Mouse (Mus musculus): ENCODE results near the gene Naip6. TPM values are rescaled to one million over a fixed set of nuclear protein-coding genes. Genes with fewer than 3 reads are reported as not detected.
"Not testable (repeated sequence)": the region's sequence is repeated elsewhere in the genome, so short reads cannot be mapped to it uniquely, and the experiment has no call there.

Gene Naip6
- total RNA-seq (2014; fragmentation: Nextera tagmentation) = 2.4 and 2.8 TPM in 2 replicates
- total RNA-seq (2017) = 0.80 and 1.1 TPM in 2 replicates

- ATAC-seq (replicated peaks; ENCODE audit: low FRiP score, low TSS enrichment, poor library complexity, severe bottlenecking) = peak; percentile 96
Measured at GRCm38 (mm10) chr13:100317256-100317893, at the start of gene Naip6. Gene Naip6, minus strand, starts transcription at chr13:100317674.

- not testable (repeated sequence) for ATAC-seq (replicated peaks; ENCODE audit: low FRiP score, low TSS enrichment, poor library complexity, severe bottlenecking)
Measured at GRCm38 (mm10) chr13:100352315-100352714, 34.8 kb upstream of the Naip6 start.

GRCm38 (mm10) chr13:100349510-100350173, 32.2 kb upstream of the Naip6 start:
- not testable (repeated sequence) for ATAC-seq (replicated peaks; ENCODE audit: low FRiP score, low TSS enrichment, poor library complexity, severe bottlenecking)

GRCm38 (mm10) chr13:100341822-100342221, 24.3 kb upstream of the Naip6 start:
- no peak for ATAC-seq (replicated peaks; ENCODE audit: low FRiP score, low TSS enrichment, poor library complexity, severe bottlenecking)

GRCm38 (mm10) chr13:100331728-100332127, 14.3 kb upstream of the Naip6 start:
- not testable (repeated sequence) for ATAC-seq (replicated peaks; ENCODE audit: low FRiP score, low TSS enrichment, poor library complexity, severe bottlenecking)

GRCm38 (mm10) chr13:100328899-100329298, 11.4 kb upstream of the Naip6 start:
- ATAC-seq (replicated peaks; ENCODE audit: low FRiP score, low TSS enrichment, poor library complexity, severe bottlenecking) = not testable (repeated sequence)

- not testable (repeated sequence) for ATAC-seq (replicated peaks; ENCODE audit: low FRiP score, low TSS enrichment, poor library complexity, severe bottlenecking)
Measured at GRCm38 (mm10) chr13:100328029-100328428, 10.6 kb upstream of the Naip6 start.

- ATAC-seq (replicated peaks; ENCODE audit: low FRiP score, low TSS enrichment, poor library complexity, severe bottlenecking) = not testable (repeated sequence)
Measured at GRCm38 (mm10) chr13:100322266-100322837, 4.9 kb upstream of the Naip6 start.

GRCm38 (mm10) chr13:100284611-100285010, 32.9 kb downstream of the Naip6 start:
- ATAC-seq (replicated peaks; ENCODE audit: low FRiP score, low TSS enrichment, poor library complexity, severe bottlenecking) = no peak

- not testable (repeated sequence) for ATAC-seq (replicated peaks; ENCODE audit: low FRiP score, low TSS enrichment, poor library complexity, severe bottlenecking)
Measured at GRCm38 (mm10) chr13:100271474-100272132, 45.9 kb downstream of the Naip6 start.

- not testable (repeated sequence) for ATAC-seq (replicated peaks; ENCODE audit: low FRiP score, low TSS enrichment, poor library complexity, severe bottlenecking)
Measured at GRCm38 (mm10) chr13:100256996-100257395, 60.5 kb downstream of the Naip6 start.

GRCm38 (mm10) chr13:100255925-100256324, 61.5 kb downstream of the Naip6 start:
- ATAC-seq (replicated peaks; ENCODE audit: low FRiP score, low TSS enrichment, poor library complexity, severe bottlenecking) = not testable (repeated sequence)

GRCm38 (mm10) chr13:100251897-100252296, 65.6 kb downstream of the Naip6 start:
- not testable (repeated sequence) for ATAC-seq (replicated peaks; ENCODE audit: low FRiP score, low TSS enrichment, poor library complexity, severe bottlenecking)

GRCm38 (mm10) chr13:100246896-100247519, 70.5 kb downstream of the Naip6 start:
- ATAC-seq (replicated peaks; ENCODE audit: low FRiP score, low TSS enrichment, poor library complexity, severe bottlenecking) = peak; percentile 95

GRCm38 (mm10) chr13:100246223-100246622, 71.3 kb downstream of the Naip6 start, which contains the start of gene Naip5:
Gene Naip5, minus strand, starts transcription at chr13:100246323.
- not testable (repeated sequence) for ATAC-seq (replicated peaks; ENCODE audit: low FRiP score, low TSS enrichment, poor library complexity, severe bottlenecking)

- ATAC-seq (replicated peaks; ENCODE audit: low FRiP score, low TSS enrichment, poor library complexity, severe bottlenecking) = no peak
Measured at GRCm38 (mm10) chr13:100243702-100244101, 73.8 kb downstream of the Naip6 start.

All from megakaryocyte-erythroid progenitor cell, adult 5-6 weeks (primary cell).